Mouse (Mus musculus) left cerebral cortex, adult 2 months (tissue): ENCODE results near the gene Thada. TPM values are rescaled to one million over a fixed set of nuclear protein-coding genes. Genes with fewer than 3 reads are reported as not detected.
"Not testable (repeated sequence)": the region's sequence is repeated elsewhere in the genome, so short reads cannot be mapped to it uniquely, and the experiment has no call there.

Experiments
- DNase-seq, 2 experiments: peaks; one replicate each; pipeline ENCODE4 v3.0.0; 2021 to 2022; ENCODE audit warnings: low spot score in 2 of 2, mixed read lengths in 1 of 2; ENCODE audit errors: extremely low spot score in 1 of 2
- H3K27ac ChIP-seq: fragments of 200-600 bp; 2 replicates; pipeline ENCODE4 v1.8.1; 2022
- H3K4me3 ChIP-seq: fragments of 200-600 bp; 2 replicates; pipeline ENCODE4 v1.8.1; 2022
- CTCF ChIP-seq: fragments of 200-600 bp; IDR thresholded peaks from 2 replicates; pipeline ENCODE4 v1.8.1; 2022; ENCODE audit warnings: antibody characterized with exemption, mild to moderate bottlenecking, moderate library complexity
- intact Hi-C: fragments of 180-260 bp; cut with DNase I; formaldehyde crosslinking; loops from one replicate; pipeline ENCODE4 v1.15.1; 2025
- total RNA-seq, 2 experiments: library from RNA; stranded (reverse); gene quantifications; 2 replicates each; pipeline ENCODE4 v1.2.3; 2021

Gene Thada
- total RNA-seq, 2 experiments from 2014 or later, result 13.8 to 15.9 TPM

- Histone ChIP-seq H3K27ac (no peak overlapping the region), H3K4me3 (no peak overlapping the region)
- no peak for DNase-seq
- intact Hi-C loops, result no loop called here
- TF ChIP-seq CTCF, result no peak
Observed at GRCm38 (mm10) chr17:84236781-84237557, 229.0 kb downstream of the Thada start.

- intact Hi-C loops, result no loop called here
- no peak for TF ChIP-seq CTCF
- Histone ChIP-seq H3K27ac (no peak overlapping the region), H3K4me3 (no peak overlapping the region)
- DNase-seq, result no peak
Observed at GRCm38 (mm10) chr17:84235399-84235928, 230.5 kb downstream of the Thada start.

GRCm38 (mm10) chr17:84234785-84235184 lies 231.2 kb downstream of the Thada start:
- intact Hi-C loops, H3K4me3 ChIP-seq, DNase-seq, H3K27ac ChIP-seq: not testable (repeated sequence)

GRCm38 (mm10) chr17:84233758-84234157 lies 232.2 kb downstream of the Thada start:
- TF ChIP-seq CTCF, result no peak
- Histone ChIP-seq H3K27ac (no peak overlapping the region), H3K4me3 (no peak overlapping the region)
- DNase-seq, result no peak
- intact Hi-C loops, result no loop called here

GRCm38 (mm10) chr17:84231361-84231760 lies 234.6 kb downstream of the Thada start:
- intact Hi-C loops, result no loop called here
- H3K4me3 ChIP-seq, result no peak overlapping the region
- TF ChIP-seq CTCF, result no peak
- no peak overlapping the region for H3K27ac ChIP-seq
- DNase-seq, result no peak

GRCm38 (mm10) chr17:84228223-84228622 lies 237.8 kb downstream of the Thada start:
- no peak overlapping the region for H3K4me3 ChIP-seq
- intact Hi-C loops, result no loop called here
- H3K27ac ChIP-seq, result no peak overlapping the region
- DNase-seq, result no peak
- no peak for TF ChIP-seq CTCF

GRCm38 (mm10) chr17:84226681-84227080 lies 239.3 kb downstream of the Thada start:
- no peak for DNase-seq
- TF ChIP-seq CTCF, result no peak
- intact Hi-C loops, result no loop called here

GRCm38 (mm10) chr17:84226231-84226630 lies 239.8 kb downstream of the Thada start:
- no peak for DNase-seq
- TF ChIP-seq CTCF, result no peak
- Histone ChIP-seq H3K27ac (no peak overlapping the region), H3K4me3 (no peak overlapping the region)
- intact Hi-C loops, result no loop called here

More at GRCm38 (mm10) chr17:84226681-84227080, 239.3 kb downstream of the Thada start:
- H3K4me3 ChIP-seq, result no peak overlapping the region
- no peak overlapping the region for H3K27ac ChIP-seq

- no peak for TF ChIP-seq CTCF
- H3K27ac ChIP-seq, result no peak overlapping the region
- no peak overlapping the region for H3K4me3 ChIP-seq
- DNase-seq, result no peak
- intact Hi-C loops, result no loop called here
Observed at GRCm38 (mm10) chr17:84224217-84224887, 241.7 kb downstream of the Thada start.

- H3K4me3 ChIP-seq, H3K27ac ChIP-seq, DNase-seq, intact Hi-C loops: not testable (repeated sequence)
Observed at GRCm38 (mm10) chr17:84218841-84219240, 247.2 kb downstream of the Thada start.

GRCm38 (mm10) chr17:84217696-84218095 lies 248.3 kb downstream of the Thada start:
- no peak for TF ChIP-seq CTCF
- DNase-seq, result no peak
- Histone ChIP-seq H3K27ac (no peak overlapping the region), H3K4me3 (no peak overlapping the region)
- intact Hi-C loops, result no loop called here

- Histone ChIP-seq H3K27ac (no peak overlapping the region), H3K4me3 (no peak overlapping the region)
- DNase-seq, result no peak
- no peak for TF ChIP-seq CTCF
- intact Hi-C loops, result no loop called here
Observed at GRCm38 (mm10) chr17:84215264-84215960, 250.6 kb downstream of the Thada start.
